ENCODE assay signal across 15 mouse cellular contexts in the genomic region with DNA sequence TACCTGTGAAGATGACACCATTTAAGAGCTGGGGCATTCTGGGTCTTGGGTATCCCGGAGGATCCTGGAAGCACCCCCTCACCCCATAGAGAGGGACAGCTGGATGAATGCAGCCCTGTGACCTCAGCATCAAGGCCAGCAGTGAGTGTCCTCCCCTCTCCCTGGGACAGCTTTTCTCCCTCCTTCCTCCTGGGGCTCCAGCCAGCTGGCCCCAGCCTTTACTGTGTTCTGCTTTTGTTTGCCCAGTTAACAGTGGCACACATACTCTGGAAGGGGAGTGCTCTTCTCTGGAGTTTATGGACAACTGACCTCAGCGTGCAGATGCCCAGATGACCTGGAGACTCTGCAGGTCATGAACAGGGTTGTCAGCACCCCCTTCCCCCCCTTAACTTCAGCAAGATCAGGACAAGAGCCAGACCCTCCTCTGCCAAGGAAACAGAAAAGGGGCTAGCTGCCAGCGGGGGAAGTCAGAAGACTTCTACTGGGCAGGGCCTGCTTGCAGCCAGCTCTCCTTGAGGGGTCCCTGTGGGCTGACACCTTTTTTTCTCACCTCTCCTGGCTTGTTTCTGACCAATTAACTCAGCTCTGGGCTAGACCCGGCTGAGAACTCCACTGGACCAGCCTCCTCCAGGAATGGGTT. TPM values are rescaled to one million over a fixed set of nuclear protein-coding genes. Genes with fewer than 3 reads are reported as not detected.
A peak's percentile ranks its signal among the peaks of the same experiment; 100 is the strongest.
DNase-seq lines count a peak whose midpoint lies in the region; ATAC-seq and TF ChIP-seq lines count a peak whose summit lies in the region.
"Had no signal": no experiment of that assay in that cellular context is flagged by ENCODE, and none has a peak within 500 bp of the region (broad histone marks: within the 10 kb centered on the region; RNA-seq: fewer than 3 reads in every experiment).

No protein-coding gene starts in this region.

- no peak overlapping the region for H3K4me3 ChIP-seq in cerebellum, adult 2 months (replicated peaks; ENCODE audit: insufficient read depth, low read depth, low read length)
- no peak overlapping the region for H3K4me3 ChIP-seq in kidney, embryonic 16.5 days (ENCODE audit: low read length)
- H3K4me3 ChIP-seq: forebrain, embryonic 10.5 days; heart, embryonic 15.5 days; limb, embryonic 15.5 days; megakaryocyte, embryonic 14.5 days had no signal

- ATAC-seq in kidney, embryonic 16.5 days (ENCODE audit: low FRiP score, low TSS enrichment) = no peak

- H3K4me2 ChIP-seq in kidney, embryonic 16.5 days (replicated peaks; ENCODE audit: low read depth, low read length) = no peak overlapping the region
- H3K4me2 ChIP-seq: heart, embryonic 15.5 days; limb, embryonic 15.5 days had no signal

- 23% methylated on average over 4 of the region's 4 CpGs for WGBS in cerebellum, adult 2 months
- 17% methylated on average over 4 of the region's 4 CpGs for WGBS in kidney, embryonic 16.5 days

- H3K27me3 ChIP-seq in cerebellum, adult 2 months (ENCODE audit: control insufficient read depth, insufficient read depth, low read length) = no peaks in the 10 kb centered on the region
- no peaks in the 10 kb centered on the region for H3K27me3 ChIP-seq in kidney, embryonic 16.5 days (ENCODE audit: insufficient read depth, low read length)
- H3K27me3 ChIP-seq: heart, embryonic 15.5 days; limb, embryonic 15.5 days had no signal

- H3K9ac ChIP-seq in kidney, embryonic 16.5 days (replicated peaks; ENCODE audit: low read length) = no peak overlapping the region
- H3K9ac ChIP-seq: heart, embryonic 15.5 days; limb, embryonic 15.5 days had no signal

- H3K4me1 ChIP-seq in cerebellum, adult 2 months (ENCODE audit: control insufficient read depth, insufficient read depth, low read length) = peaks cover 14% of the 10 kb centered on the region
- H3K4me1 ChIP-seq in kidney, embryonic 16.5 days (ENCODE audit: insufficient read depth, low read length) = no peaks in the 10 kb centered on the region
- H3K4me1 ChIP-seq: heart, embryonic 15.5 days; limb, embryonic 15.5 days had no signal

- H3K9me3 ChIP-seq in kidney, embryonic 16.5 days (ENCODE audit: low read length) = no peaks in the 10 kb centered on the region
- H3K9me3 ChIP-seq: forebrain, embryonic 10.5 days; heart, embryonic 15.5 days; limb, embryonic 15.5 days had no signal

- H3K36me3 ChIP-seq in kidney, embryonic 16.5 days (ENCODE audit: insufficient read depth, low read length) = no peaks in the 10 kb centered on the region
- H3K36me3 ChIP-seq: forebrain, embryonic 10.5 days; heart, embryonic 15.5 days; limb, embryonic 15.5 days had no signal

- TF ChIP-seq CTCF in cerebellum, adult 2 months (IDR thresholded peaks at IDR 0.05; ENCODE audit: borderline replicate concordance, insufficient read depth, low read depth, low read length) = no peak

- no peak overlapping the region for H3K27ac ChIP-seq in cerebellum, adult 2 months (ENCODE audit: insufficient read depth, low read length)
- H3K27ac ChIP-seq in kidney, embryonic 16.5 days (ENCODE audit: low read length) = no peak overlapping the region
- H3K27ac ChIP-seq: forebrain, embryonic 10.5 days; heart, embryonic 15.5 days; limb, embryonic 15.5 days had no signal

- peak; percentile 19 to 38 for DNase-seq in cerebellum, adult 2 months
- DNase-seq in cerebellum, adult 11 months = no peak
- DNase-seq in kidney, postnatal 10 days = peak; percentile 14
- peak; percentile 63 for DNase-seq in Muller cell, postnatal 12 days (ENCODE audit: inconsistent ontology term)
- peak; percentile 78 to 81 for DNase-seq in cerebellum, postnatal 10 days
- no peak for DNase-seq in thymus, adult 18-20 months
- DNase-seq in layer of hippocampus, adult 11-12 months (ENCODE audit: low spot score) = no peak
- DNase-seq: kidney, adult 8-10 months; layer of hippocampus, postnatal 36 days; thymus, postnatal 4 days had no signal

- no peak for TF ChIP-seq POLR2A in cerebellum, adult 2 months (IDR thresholded peaks at IDR 0.05; ENCODE audit: borderline replicate concordance, insufficient read depth, low read length)

RNA-seq across cellular contexts. Expression of a gene that starts 10.8 kb away (rescaled TPM):
- polyA plus RNA-seq in cerebellum, adult 2 months (2012; rRNA removed) = 25.7 and 30.1 TPM in 2 replicates
- 0.22 and 0.49 TPM in 2 replicates for polyA plus RNA-seq in kidney, embryonic 16.5 days (2015; fragmentation: Nextera tagmentation; extraction: Ambion mirVana)

Comparison
In these comparisons a context has a peak if more than half of its experiments do, and no peak if none do; other contexts are left out.
1. DNase-seq: peak in cerebellum, adult 2 months (2 of 2), kidney, postnatal 10 days (single experiment), Muller cell, postnatal 12 days (single experiment) and cerebellum, postnatal 10 days (2 of 2); none in cerebellum, adult 11 months (single experiment), thymus, adult 18-20 months (0 of 2) and layer of hippocampus, adult 11-12 months (single experiment).
2. RNA of a gene that starts 10.8 kb away (polyA plus RNA-seq): 25.7 to 30.1 TPM in cerebellum, adult 2 months; 0.22 to 0.49 TPM in kidney, embryonic 16.5 days; every median in the first group is over 10 times any median in the second.